Mouse (Mus musculus) bone marrow macrophage, adult 2 months (primary cell): Measurements from ENCODE around the gene Pnpla8.

Source experiments
- CTCF ChIP-seq: IDR thresholded peaks from 2 replicates; pipeline ENCODE4 v1.5.1; 2012; ENCODE audit warnings: low read depth, mild to moderate bottlenecking, low read length, moderate library complexity
- POLR2A ChIP-seq: IDR thresholded peaks from 2 replicates; pipeline ENCODE4 v1.6.1; 2012; ENCODE audit warnings: mild to moderate bottlenecking, low read depth, low read length, borderline replicate concordance

GRCm38 (mm10) chr12:44181081-44181982, 39.8 kb upstream of the Pnpla8 start:
- TF ChIP-seq CTCF: no peak
- TF ChIP-seq POLR2A: no peak
